Mouse (Mus musculus): Measurements from ENCODE around the gene Vta1. TPM values are rescaled to one million over a fixed set of nuclear protein-coding genes. Genes with fewer than 3 reads are reported as not detected.

Gene Vta1
- 109 and 110 TPM in 2 replicates for polyA plus RNA-seq (2012; rRNA removed; ENCODE audit: low replicate concordance)

GRCm38 (mm10) chr10:14705072-14706066, at the start of gene Vta1, which contains the start of gene Nmbr:
Vta1 (minus strand) TSS chr10:14705560.
Nmbr (plus strand) TSS chr10:14705591.

GRCm38 (mm10) chr10:14718114-14718513, 12.8 kb upstream of the Vta1 start, which contains the start of gene Gje1:
Gje1 (minus strand) TSS chr10:14718214.

Other genes with a start within 250 kb of the Vta1 start
- gene Adgrg6, start 159.9 kb downstream of the Vta1 start, polyA plus RNA-seq (2012; rRNA removed; ENCODE audit: low replicate concordance), result 0.53 and 1.4 TPM in 2 replicates
- gene Nmbr, start within 50 bp of the Vta1 start, polyA plus RNA-seq (2012; rRNA removed; ENCODE audit: low replicate concordance), result not detected in 2 replicates
- gene Gje1, start 12.7 kb upstream of the Vta1 start, polyA plus RNA-seq (2012; rRNA removed; ENCODE audit: low replicate concordance), result not detected in 2 replicates